Mouse (Mus musculus) adipocyte (in vitro differentiated cells): ENCODE data around the gene Mrpl52.
A peak's percentile ranks its signal among the peaks of the same experiment; 100 is the strongest.

Experiments used
- DNase-seq: peaks from one replicate; pipeline ENCODE4 v3.0.0-alpha.2; 2016; ENCODE audit warnings: low spot score

The Mrpl52 gene

GRCm38 (mm10) chr14:54432837-54433830 is 6.4 kb downstream of the Mrpl52 start:
- peak; percentile 76 for DNase-seq

- DNase-seq: peak; percentile 68
These were observed 7.3 kb downstream of the Mrpl52 start for GRCm38 (mm10) chr14:54433941-54434531.

- DNase-seq: no peak
These were observed 8.6 kb downstream of the Mrpl52 start for GRCm38 (mm10) chr14:54435194-54435918.

- DNase-seq: no peak
These were observed 12.4 kb downstream of the Mrpl52 start for GRCm38 (mm10) chr14:54439155-54439554.

GRCm38 (mm10) chr14:54439610-54440009 is 12.9 kb downstream of the Mrpl52 start:
- no peak for DNase-seq

GRCm38 (mm10) chr14:54440538-54440937 is 13.8 kb downstream of the Mrpl52 start:
- DNase-seq: no peak

GRCm38 (mm10) chr14:54441365-54441764 is 14.7 kb downstream of the Mrpl52 start:
- DNase-seq: peak; percentile 37

- no peak for DNase-seq
These were observed 15.8 kb downstream of the Mrpl52 start for GRCm38 (mm10) chr14:54442548-54442947.

GRCm38 (mm10) chr14:54443196-54443595 is 16.5 kb downstream of the Mrpl52 start:
- peak; percentile 78 for DNase-seq

GRCm38 (mm10) chr14:54443712-54444618 is 17.3 kb downstream of the Mrpl52 start:
- peak; percentile 93 for DNase-seq

GRCm38 (mm10) chr14:54445476-54445875 is 18.8 kb downstream of the Mrpl52 start:
- peak; percentile 55 for DNase-seq

GRCm38 (mm10) chr14:54453566-54453965 is 26.9 kb downstream of the Mrpl52 start:
- DNase-seq: no peak

- DNase-seq: no peak
These were observed 28.2 kb downstream of the Mrpl52 start for GRCm38 (mm10) chr14:54454669-54455528.

GRCm38 (mm10) chr14:54457907-54458569 is 31.3 kb downstream of the Mrpl52 start:
- no peak for DNase-seq

- no peak for DNase-seq
These were observed 35.4 kb downstream of the Mrpl52 start for GRCm38 (mm10) chr14:54462146-54462545.

GRCm38 (mm10) chr14:54463108-54463958 is 36.6 kb downstream of the Mrpl52 start:
- DNase-seq: no peak

- DNase-seq: peak; percentile 75
These were observed 37.2 kb downstream of the Mrpl52 start, which contains the start of gene Lrp10 for GRCm38 (mm10) chr14:54463959-54464292. Gene Lrp10, plus strand, starts transcription at chr14:54464137.

- peak; percentile 82 for DNase-seq
These were observed 37.7 kb downstream of the Mrpl52 start for GRCm38 (mm10) chr14:54464293-54465005.
